Mouse (Mus musculus) left cerebral cortex, adult 2 months (tissue): ENCODE results near the gene Sfxn5. TPM values are rescaled to one million over a fixed set of nuclear protein-coding genes. Genes with fewer than 3 reads are reported as not detected.

Source experiments
- DNase-seq, 2 experiments: peaks; one replicate each; pipeline ENCODE4 v3.0.0; 2021 to 2022; ENCODE audit warnings: low spot score in 2 of 2, mixed read lengths in 1 of 2; ENCODE audit errors: extremely low spot score in 1 of 2
- H3K27ac ChIP-seq: fragments of 200-600 bp; 2 replicates; pipeline ENCODE4 v1.8.1; 2022
- H3K4me3 ChIP-seq: fragments of 200-600 bp; 2 replicates; pipeline ENCODE4 v1.8.1; 2022
- CTCF ChIP-seq: fragments of 200-600 bp; IDR thresholded peaks from 2 replicates; pipeline ENCODE4 v1.8.1; 2022; ENCODE audit warnings: antibody characterized with exemption, mild to moderate bottlenecking, moderate library complexity
- intact Hi-C: fragments of 180-260 bp; cut with DNase I; formaldehyde crosslinking; loops from one replicate; pipeline ENCODE4 v1.15.1; 2025
- total RNA-seq, 2 experiments: library from RNA; stranded (reverse); gene quantifications; 2 replicates each; pipeline ENCODE4 v1.2.3; 2021

Gene Sfxn5
- total RNA-seq, 2 experiments from 2014 or later = 161 to 173 TPM

DNA sequence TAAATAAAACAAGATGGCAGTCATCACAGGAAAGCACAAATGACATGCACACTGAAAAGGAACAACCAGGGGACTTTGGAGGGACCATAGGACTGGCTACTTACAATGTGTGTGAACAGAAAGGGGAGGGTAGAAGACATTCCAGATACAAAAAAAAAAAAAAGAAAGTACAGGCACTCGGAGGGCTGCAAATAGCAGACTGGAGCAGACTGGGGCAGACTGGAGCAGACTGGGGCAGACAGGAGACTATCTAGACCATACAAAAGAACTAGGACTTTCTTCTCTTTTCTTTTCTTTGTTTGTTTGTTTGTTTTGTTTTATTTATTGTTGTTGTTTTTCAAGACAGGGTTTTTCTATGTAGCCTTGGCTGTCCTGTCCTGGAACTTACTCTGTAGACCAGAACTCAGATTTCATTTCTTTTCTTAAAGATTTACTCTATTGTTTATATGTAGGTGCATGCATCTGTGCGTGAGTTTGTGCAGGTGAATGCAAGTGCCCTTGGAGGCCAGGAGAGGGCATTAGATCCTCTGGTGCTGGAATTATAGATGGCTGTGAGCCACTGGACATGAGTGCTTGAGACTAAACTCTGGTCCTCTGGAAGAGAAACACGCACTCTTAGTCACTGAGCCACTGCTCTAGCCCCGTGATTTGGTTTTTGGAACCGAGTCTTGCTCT is 30.1 kb upstream of the Sfxn5 start:
- no peak for TF ChIP-seq CTCF
- intact Hi-C loops = no loop called here

DNA sequence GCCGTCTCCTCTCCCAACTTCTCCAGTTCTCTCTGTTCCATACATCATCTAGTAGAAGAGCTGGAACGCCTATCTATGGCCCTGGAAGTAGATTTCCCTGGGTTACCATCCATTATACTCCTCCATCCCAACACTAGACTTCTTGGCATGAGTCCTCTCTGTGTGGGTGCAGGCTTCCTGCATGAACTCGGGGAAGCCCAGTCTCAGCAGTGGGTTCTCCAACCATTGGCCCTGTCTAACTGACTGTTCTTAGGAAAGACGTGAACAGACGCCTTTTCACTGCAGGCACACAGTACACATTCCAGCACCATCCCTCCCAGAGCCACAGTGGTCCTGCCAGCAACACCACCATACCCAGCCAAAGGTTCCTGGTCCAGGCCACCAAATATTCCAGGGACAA is 29.4 kb upstream of the Sfxn5 start:
- no peak overlapping the region for H3K27ac ChIP-seq
- H3K4me3 ChIP-seq = no peak overlapping the region
- TF ChIP-seq CTCF = no peak
- no peak for DNase-seq
- intact Hi-C loops = no loop called here

More for the DNA sequence above, 30.1 kb upstream of the Sfxn5 start:
- no peak for DNase-seq
- Histone ChIP-seq H3K4me3 (no peak overlapping the region), H3K27ac (no peak overlapping the region)

DNA sequence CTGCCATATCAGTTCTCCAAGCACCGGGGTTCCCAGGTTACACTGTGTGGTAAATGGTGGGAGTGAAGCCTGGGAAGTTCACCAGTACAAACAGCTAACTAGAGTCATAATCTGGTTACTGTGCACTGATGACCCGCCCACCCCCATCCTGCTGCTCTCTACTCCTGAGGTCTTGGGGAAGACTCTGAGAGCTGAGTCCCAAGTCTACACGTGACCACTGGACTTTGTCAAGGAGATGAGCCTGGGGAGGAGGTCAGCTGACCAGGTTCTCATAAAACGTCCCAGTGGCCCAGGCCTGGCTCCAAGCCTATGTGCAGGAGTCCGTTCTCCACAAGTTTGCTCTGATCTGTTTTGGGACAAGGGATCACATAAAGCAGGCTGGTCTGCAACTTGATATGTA is 27.1 kb upstream of the Sfxn5 start:
- H3K4me3 ChIP-seq = no peak overlapping the region
- no peak for TF ChIP-seq CTCF
- no peak overlapping the region for H3K27ac ChIP-seq
- no peak for DNase-seq
- intact Hi-C loops = no loop called here

DNA sequence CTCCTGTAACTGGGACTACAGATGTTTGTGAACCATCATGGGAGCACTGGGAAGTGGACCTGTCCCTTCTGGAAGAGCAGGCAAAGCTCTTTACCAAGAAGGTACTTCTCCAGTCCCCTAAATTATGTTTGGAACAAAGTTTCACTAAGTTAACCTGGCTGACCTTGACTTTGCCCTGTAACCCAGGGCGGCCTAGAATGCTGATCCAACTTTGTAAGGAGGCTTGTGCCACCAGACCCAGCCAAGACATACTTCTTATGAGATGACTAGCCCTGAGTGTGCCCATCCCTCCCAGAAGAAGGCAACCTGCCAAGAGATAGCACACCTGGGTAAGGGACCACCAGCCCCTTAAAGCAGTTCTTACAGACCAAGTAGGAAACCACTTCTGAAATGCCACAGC is 25.7 kb upstream of the Sfxn5 start:
- intact Hi-C loops = no loop called here
- Histone ChIP-seq H3K27ac (no peak overlapping the region), H3K4me3 (no peak overlapping the region)
- DNase-seq = no peak
- TF ChIP-seq CTCF = no peak

DNA sequence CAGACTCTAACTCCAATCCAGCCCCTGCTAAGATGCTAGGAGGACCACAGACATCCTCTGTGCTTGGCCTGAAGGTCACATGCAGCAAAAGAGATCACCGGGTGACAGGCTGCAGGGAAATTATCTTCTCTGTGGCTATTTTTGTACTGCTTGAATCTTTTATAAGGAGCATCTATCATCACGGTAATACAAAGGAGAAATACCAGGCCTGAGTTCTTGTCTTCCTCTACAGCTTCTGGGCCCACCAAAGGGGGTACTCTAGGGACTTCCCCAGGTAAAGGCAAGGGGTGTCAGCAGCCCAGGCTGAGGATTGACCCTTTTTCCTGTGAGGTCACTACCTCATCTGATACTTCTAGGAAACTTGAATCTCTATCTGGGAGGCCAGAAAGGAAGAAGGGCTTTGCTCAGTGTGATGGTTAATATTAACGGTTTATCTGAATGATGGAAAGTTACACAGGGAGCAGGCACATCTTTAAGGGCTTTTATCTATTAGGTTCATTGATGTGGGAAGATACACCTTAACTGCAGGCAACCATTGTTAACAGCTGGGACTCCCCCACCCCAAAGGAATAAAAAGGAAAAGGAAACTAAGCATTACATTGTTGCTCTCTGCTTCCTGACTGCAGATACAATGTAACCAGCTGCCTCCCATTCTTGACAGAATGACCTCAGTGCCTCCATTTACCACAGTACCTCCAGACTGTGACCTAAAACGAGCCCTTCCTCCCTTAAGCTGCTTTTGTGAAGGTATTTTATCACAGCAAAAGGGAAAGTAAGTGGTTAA is 23.7 kb upstream of the Sfxn5 start:
- H3K27ac ChIP-seq = no peak overlapping the region
- no peak for DNase-seq
- H3K4me3 ChIP-seq = no peak overlapping the region
- intact Hi-C loops = no loop called here
- TF ChIP-seq CTCF = no peak

DNA sequence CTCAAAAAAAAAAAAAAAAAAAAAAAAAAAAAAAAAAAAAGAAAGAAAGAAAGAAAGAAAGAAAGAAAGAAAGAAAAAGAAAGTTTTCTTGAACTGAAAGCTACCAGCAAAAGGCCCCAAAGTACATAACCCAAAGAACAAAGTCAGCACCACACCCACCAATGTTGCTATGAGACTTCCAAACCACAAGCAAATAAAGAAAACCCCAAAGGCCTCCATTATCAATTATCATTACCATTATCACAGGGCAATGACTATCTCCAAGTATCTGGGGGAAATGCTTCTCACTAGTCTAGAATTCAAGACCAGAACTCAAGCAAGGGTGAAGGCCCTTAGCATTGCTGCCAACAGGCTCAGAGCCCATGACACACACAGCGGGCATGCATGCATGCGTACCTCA is 22.5 kb upstream of the Sfxn5 start:
- TF ChIP-seq CTCF = no peak
- Histone ChIP-seq H3K4me3 (no peak overlapping the region), H3K27ac (no peak overlapping the region)
- intact Hi-C loops = no loop called here
- DNase-seq = no peak

DNA sequence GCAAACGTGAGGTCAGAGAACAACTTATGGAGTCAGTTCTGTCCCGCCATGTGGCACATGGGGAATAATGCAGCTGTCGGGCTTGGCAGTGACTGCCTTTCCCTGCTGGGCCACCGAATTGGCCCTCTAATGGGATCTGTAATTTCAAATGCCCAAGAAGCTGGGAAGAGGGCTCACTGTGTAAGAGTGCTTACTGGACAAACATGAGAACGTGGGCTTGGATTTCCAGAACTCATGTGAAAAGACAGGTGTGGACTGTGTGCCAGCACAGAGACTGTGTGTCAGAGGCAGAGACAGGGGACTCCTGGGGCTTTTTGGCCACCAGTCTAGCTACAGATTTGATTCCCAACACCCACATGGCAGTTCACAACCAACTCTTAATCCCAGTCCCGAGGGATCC is 21.5 kb upstream of the Sfxn5 start:
- Histone ChIP-seq H3K27ac (no peak overlapping the region), H3K4me3 (no peak overlapping the region)
- no peak for TF ChIP-seq CTCF
- intact Hi-C loops = no loop called here
- DNase-seq = no peak

DNA sequence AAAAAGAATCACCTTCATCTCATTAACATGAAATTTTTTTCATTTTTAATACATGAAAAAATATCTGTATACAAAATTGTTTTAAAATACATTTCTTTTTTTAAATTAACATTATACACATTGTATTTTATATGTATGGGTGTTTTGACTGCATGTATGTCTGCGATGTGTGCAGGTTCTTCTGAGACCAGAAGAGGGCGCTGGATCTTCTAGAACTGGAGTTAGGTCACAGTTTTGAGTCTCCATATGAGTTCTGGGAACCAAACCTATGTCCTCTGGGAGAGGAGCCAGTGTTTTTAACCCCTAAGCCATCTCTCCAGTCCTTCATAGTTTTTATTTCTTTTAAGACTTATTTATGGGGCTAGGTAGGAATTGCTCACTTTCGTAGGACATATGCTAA is 20.5 kb upstream of the Sfxn5 start:
- DNase-seq = no peak
- peak; percentile 36 for TF ChIP-seq CTCF
- no peak overlapping the region for H3K27ac ChIP-seq
- intact Hi-C loops = no loop called here
- H3K4me3 ChIP-seq = no peak overlapping the region

DNA sequence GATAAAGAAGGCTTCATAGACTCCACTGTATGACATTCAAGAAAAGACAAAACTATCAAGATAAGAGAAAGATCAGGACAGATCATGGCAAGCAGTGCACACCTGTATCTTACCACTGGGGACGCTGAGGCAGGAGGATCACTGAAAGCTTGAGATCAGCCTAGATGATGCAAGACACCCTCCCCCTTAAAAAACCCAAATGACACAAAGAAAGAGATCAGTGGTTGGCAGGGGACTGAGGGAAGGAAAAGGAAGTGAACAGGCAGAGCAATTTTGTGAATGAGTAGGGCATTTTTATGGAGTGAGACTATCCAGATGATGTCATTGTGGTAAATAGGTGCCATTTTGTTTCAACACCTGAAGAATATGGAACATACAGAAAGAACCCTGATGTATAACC is 16.9 kb upstream of the Sfxn5 start:
- DNase-seq = no peak
- intact Hi-C loops = no loop called here
- no peak overlapping the region for H3K27ac ChIP-seq
- no peak overlapping the region for H3K4me3 ChIP-seq
- TF ChIP-seq CTCF = no peak

DNA sequence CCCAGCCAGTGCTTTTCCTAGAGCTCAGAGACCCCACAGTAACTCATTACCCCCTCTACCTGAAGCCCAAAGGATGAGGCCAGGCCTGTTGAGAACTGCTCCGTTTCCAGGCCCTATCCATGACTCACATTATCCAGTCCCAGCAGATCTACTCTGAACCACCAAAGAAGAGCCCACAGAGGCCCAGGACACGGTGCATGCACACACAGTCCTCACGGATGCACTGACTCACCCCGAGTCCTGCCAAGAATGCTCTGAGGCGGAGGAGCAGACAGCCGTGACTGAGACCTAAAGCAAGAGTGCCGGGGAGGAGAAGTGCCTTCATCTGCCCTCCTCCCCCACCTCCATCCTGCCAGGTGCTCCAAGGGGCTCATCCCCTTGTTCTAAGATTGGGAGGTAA is 16.0 kb upstream of the Sfxn5 start:
- H3K27ac ChIP-seq = peak overlapping the region; percentile 68
- no peak overlapping the region for H3K4me3 ChIP-seq
- DNase-seq = peak in 1 of 2 experiments; percentile 68
- intact Hi-C loops = no loop called here
- no peak for TF ChIP-seq CTCF

DNA sequence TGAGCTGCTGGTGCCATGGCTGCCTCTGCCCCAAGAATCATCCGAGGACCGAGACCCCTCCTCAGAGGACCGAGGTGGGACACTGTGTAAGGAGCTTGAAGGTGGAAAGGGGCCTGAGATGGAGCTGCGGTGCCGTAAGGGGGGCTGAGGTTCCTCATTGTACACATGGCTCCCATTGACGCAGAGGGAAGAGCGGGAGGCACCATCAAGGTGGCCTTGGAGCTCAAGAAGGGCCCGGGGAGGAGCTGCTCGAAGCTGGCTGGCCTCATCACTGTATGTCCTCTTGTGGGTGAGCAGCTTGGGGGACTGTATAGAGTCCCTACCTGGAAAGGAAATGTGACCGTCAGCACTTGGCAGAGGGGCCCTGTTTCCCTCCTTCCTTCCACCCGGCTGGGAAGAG is 14.9 kb upstream of the Sfxn5 start:
- TF ChIP-seq CTCF = no peak
- intact Hi-C loops = no loop called here
- Histone ChIP-seq H3K4me3 (no peak overlapping the region), H3K27ac (peak overlapping the region; percentile 68)
- DNase-seq = no peak

DNA sequence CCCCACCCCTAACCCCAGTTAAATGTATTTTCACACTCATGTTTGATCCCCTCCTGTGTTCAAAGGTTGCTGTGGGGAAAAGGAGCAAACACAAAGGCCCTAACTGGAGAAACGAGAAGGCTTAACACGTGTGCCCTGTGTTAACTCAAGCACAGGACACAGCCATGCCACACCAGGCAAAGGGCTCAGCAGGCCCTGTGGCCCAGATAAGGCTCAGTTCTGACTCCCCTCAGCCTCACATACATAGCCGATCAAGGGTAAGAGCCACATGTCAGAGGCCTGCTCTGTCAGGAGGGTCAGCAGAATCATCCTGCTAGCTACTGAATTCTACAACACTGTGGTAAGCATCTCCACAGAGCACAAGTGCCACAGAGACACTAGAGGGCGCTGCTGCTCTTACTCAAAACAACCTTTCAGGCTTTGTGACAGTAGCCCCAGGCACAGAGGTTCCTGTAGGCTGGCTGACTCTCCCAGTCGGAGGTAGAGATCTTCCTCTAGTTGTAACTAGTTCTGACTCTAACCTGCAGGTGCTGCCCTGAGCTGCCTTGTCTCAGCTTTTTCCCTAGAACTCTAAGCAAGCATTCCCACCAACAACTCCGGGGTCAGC is 12.9 kb upstream of the Sfxn5 start:
- TF ChIP-seq CTCF = peak; percentile 97
- no peak overlapping the region for H3K4me3 ChIP-seq
- no peak overlapping the region for H3K27ac ChIP-seq
- DNase-seq = peak; percentile 78 to 81
- intact Hi-C loops = loop anchor here (1.0 to 2.0 kb wide), 2 partner anchors 34 to 47 kb away; no protein-coding TSS in a partner anchor

DNA sequence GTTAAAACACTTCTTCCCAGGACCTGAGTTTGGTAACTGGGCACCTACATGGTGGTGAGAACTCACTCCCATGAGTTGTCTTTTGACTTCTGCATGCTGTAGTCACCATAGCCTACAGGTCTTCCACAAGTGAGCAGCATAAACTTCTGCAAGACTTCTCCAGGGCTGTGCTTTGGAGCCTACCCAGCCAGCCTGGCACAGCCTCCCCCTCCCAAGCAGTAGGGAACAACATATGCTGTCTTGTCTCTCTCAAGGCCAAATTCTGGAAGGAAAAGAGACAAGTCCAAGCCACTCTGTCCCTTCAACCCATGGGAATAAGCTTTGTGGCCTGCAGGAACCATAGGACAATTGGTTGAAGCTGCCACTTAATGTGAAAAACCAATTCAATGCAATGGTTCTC is 11.7 kb upstream of the Sfxn5 start:
- TF ChIP-seq CTCF = no peak
- DNase-seq = no peak
- no peak overlapping the region for H3K4me3 ChIP-seq
- H3K27ac ChIP-seq = no peak overlapping the region
- intact Hi-C loops = no loop called here
